Mouse (Mus musculus) ES-E14 (cell line): Measurements from ENCODE around the gene Fkrp. TPM values are rescaled to one million over a fixed set of nuclear protein-coding genes. Genes with fewer than 3 reads are reported as not detected.

Experiments used
- DNase-seq: peaks from one replicate; pipeline ENCODE4 v3.0.0-alpha.2; 2013; ENCODE audit warnings: low read depth, low spot score
- H3K27ac ChIP-seq: 2 replicates; pipeline ENCODE4 v1.5.1; 2012; ENCODE audit warnings: low read depth, mild to moderate bottlenecking, low read length, moderate library complexity, mixed read lengths; ENCODE audit not compliant: poor library complexity, insufficient read depth, severe bottlenecking
- H3K36me3 ChIP-seq: 2 replicates; pipeline ENCODE4 v1.6.1; 2012; ENCODE audit warnings: mild to moderate bottlenecking, low read length, moderate library complexity, mixed read lengths; ENCODE audit not compliant: control insufficient read depth, poor library complexity, insufficient read depth, severe bottlenecking
- H3K4me1 ChIP-seq, 2 experiments: fragments of 150-350 bp in 1 of 2; sonication (generic) in 1 of 2; 2 replicates each; pipeline ENCODE4 v1.6.1; 2012; ENCODE audit warnings: low read length in 2 of 2, mild to moderate bottlenecking in 1 of 2, mixed read lengths in 1 of 2; ENCODE audit not compliant: control insufficient read depth in 2 of 2, insufficient read depth in 2 of 2, poor library complexity in 1 of 2
- H3K4me3 ChIP-seq, 2 experiments: fragments of 150-350 bp in 1 of 2; sonication (generic) in 1 of 2; 2 replicates each; pipeline ENCODE4 v1.5.1; 2012; ENCODE audit warnings: low read length in 2 of 2, low read depth in 1 of 2, mild to moderate bottlenecking in 1 of 2, mixed read lengths in 1 of 2; ENCODE audit not compliant: insufficient read depth in 1 of 2, poor library complexity in 1 of 2, severe bottlenecking in 1 of 2
- H3K9ac ChIP-seq: 2 replicates; pipeline ENCODE4 v1.6.1; 2012; ENCODE audit warnings: low read depth, mild to moderate bottlenecking, low read length, mixed read lengths; ENCODE audit not compliant: poor library complexity, insufficient read depth, severe bottlenecking
- H3K9me3 ChIP-seq: fragments of 150-350 bp; sonication (generic); 2 replicates; pipeline ENCODE4 v1.6.1; 2012; ENCODE audit warnings: low read depth, mild to moderate bottlenecking, low read length; ENCODE audit not compliant: control insufficient read depth, insufficient read depth
- CHD2 ChIP-seq: IDR thresholded peaks from 2 replicates; pipeline ENCODE4 v1.6.1; 2014; ENCODE audit warnings: mild to moderate bottlenecking, low read depth, low read length, inconsistent platforms
- HCFC1 ChIP-seq: IDR thresholded peaks from 2 replicates; pipeline ENCODE4 v1.6.1; 2012; ENCODE audit warnings: low read length, inconsistent platforms, borderline replicate concordance; ENCODE audit not compliant: insufficient read depth
- MAFK ChIP-seq: IDR thresholded peaks from 2 replicates; pipeline ENCODE4 v1.6.1; 2014; ENCODE audit warnings: mild to moderate bottlenecking, low read depth, low read length, inconsistent platforms; ENCODE audit not compliant: insufficient read depth
- ZC3H11A ChIP-seq: IDR thresholded peaks from 2 replicates; pipeline ENCODE4 v1.6.1; 2012; ENCODE audit warnings: low read depth, mild to moderate bottlenecking, inconsistent platforms, low read length, borderline replicate concordance
- ZNF384 ChIP-seq: IDR thresholded peaks from 2 replicates; pipeline ENCODE4 v1.6.1; 2012; ENCODE audit warnings: low read depth, low read length, inconsistent platforms
- in situ Hi-C, 2 experiments: fragments of 600-800 bp; cut with MboI; formaldehyde crosslinking; loops; one replicate each; pipeline ENCODE4 v1.15.1; 2025; ENCODE audit warnings: low sequenced_read_pairs in 2 of 2, inconsistent platforms in 1 of 2; ENCODE audit not compliant: unreplicated experiment in 2 of 2
- total RNA-seq: library from RNA; depleted of rRNA; stranded (reverse); fragments of 300-350 nt; gene quantifications from 2 replicates; pipeline ENCODE4 v1.2.3, GENCODE M21; 2012

Gene Fkrp
- total RNA-seq, 1 experiment, result 12.8 TPM

DNA sequence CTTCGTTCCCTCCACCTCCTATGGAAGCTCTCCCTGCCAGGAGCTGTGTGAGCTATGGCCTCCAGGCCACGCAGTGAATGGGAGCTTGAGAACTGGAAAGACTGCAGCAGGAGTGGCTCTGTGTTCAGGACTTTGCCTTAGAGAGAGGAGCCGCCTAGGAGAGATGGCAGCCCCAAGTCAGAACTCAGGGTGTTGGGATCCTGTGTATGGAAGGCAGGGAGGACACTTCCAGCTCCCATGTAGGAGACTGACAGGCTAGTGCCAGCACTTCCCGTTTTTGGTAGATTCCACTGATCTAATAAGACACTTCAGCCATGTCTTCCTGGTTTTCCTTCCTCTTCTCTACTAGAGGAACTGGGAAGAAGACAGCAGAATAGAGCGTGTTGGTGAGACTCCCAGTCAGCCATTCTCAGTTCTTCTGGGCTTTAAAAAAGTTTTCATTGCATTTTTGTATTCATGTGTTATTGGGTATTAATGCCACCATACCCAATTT, 3.8 kb upstream of the Fkrp start:
- DNase-seq, result no peak
- H3K4me1 ChIP-seq, result peaks cover 0 to 3% of the 10 kb centered on the region in 2 experiments; a peak in 2 of 4 replicates
- no peak for TF ChIP-seq ZNF384
- no peak for TF ChIP-seq MAFK
- no peak for TF ChIP-seq ZC3H11A
- TF ChIP-seq HCFC1, result no peak
- no peak for TF ChIP-seq CHD2

DNA sequence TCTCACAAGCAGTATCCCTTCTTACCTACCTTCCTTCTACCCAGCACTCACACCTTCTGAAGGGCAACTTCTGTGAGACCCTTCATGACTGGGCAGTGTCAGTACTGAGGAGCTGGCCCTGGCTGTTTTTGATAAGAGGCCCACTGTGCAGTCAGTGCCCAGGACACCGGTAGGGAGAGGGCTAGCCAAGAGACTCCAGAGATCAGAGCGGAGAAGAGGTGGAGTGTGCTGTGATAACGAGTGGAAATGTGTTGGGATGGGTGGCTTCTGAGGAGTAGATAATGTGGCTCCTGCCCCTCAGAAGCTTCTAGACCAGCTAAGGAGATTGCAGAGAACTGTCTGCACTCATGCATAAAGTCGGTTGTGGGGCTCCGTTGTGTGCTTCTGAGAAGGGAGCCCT, 3.3 kb upstream of the Fkrp start:
- no peak overlapping the region for H3K4me3 ChIP-seq
- peaks cover 8% of the 10 kb centered on the region; the same call in 1 of the 2 replicates for H3K36me3 ChIP-seq
- no peak for DNase-seq
- H3K9me3 ChIP-seq, result no peaks in the 10 kb centered on the region
- H3K4me1 ChIP-seq, result peaks cover 0 to 3% of the 10 kb centered on the region in 2 experiments; a peak in 2 of 4 replicates
- no peak overlapping the region for H3K9ac ChIP-seq
- no peak overlapping the region for H3K27ac ChIP-seq
- in situ Hi-C loops, result loop anchor here in 1 of 2 experiments (25.0 kb wide), 1 partner anchor 93 kb away; the partner anchor contains the start of genes Calm3 and Ptgir
- no peak for TF ChIP-seq CHD2
- TF ChIP-seq MAFK, result no peak
- no peak for TF ChIP-seq ZC3H11A
- no peak for TF ChIP-seq HCFC1
- no peak for TF ChIP-seq ZNF384

More for the DNA sequence above, 3.8 kb upstream of the Fkrp start:
- peaks cover 8% of the 10 kb centered on the region; the same call in 1 of the 2 replicates for H3K36me3 ChIP-seq
- no peaks in the 10 kb centered on the region for H3K9me3 ChIP-seq
- no peak overlapping the region for H3K27ac ChIP-seq
- no peak overlapping the region for H3K4me3 ChIP-seq
- in situ Hi-C loops, result loop anchor here in 1 of 2 experiments (25.0 kb wide), 1 partner anchor 92 kb away; the partner anchor contains the start of genes Calm3 and Ptgir
- no peak overlapping the region for H3K9ac ChIP-seq

- peaks cover 0 to 3% of the 10 kb centered on the region in 2 experiments; a peak in 2 of 4 replicates for H3K4me1 ChIP-seq
- H3K9me3 ChIP-seq, result no peaks in the 10 kb centered on the region
- in situ Hi-C loops, result loop anchor here in 1 of 2 experiments (25.0 kb wide), 1 partner anchor 95 kb away; the partner anchor contains the start of genes Calm3 and Ptgir
- no peak overlapping the region for H3K9ac ChIP-seq
- TF ChIP-seq ZNF384, result no peak
- TF ChIP-seq MAFK, result no peak
- TF ChIP-seq ZC3H11A, result no peak
- no peak for TF ChIP-seq HCFC1
- no peak for TF ChIP-seq CHD2
- H3K4me3 ChIP-seq, result no peak overlapping the region; a peak in 1 of 4 replicates
- no peak for DNase-seq
- no peak overlapping the region for H3K27ac ChIP-seq
- H3K36me3 ChIP-seq, result no peaks in the 10 kb centered on the region; the same call in 1 of the 2 replicates
These were observed 1.2 kb upstream of the Fkrp start for GRCm38 (mm10) chr7:16817693-16818092.

DNA sequence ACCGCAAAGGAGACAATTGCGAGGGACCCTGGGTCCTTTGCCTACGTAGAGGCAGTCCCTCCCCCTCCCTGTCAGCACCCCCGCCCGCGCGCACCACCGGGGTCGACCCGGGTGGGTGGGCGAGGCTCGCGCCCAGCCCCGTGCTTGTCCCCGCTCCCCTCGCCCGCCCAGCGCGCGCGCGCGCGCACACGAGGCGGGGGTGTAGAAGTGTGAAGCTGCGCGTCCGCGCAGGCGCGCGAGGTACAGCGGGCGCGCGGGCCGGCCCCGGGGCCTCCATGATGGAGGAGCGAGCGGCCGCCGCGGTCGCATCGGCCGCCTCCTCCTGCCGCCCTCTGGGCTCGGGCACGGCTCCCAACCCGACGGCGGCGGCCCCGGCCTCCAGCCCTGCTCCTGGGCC, 456 bp downstream of the Fkrp start:
- Histone ChIP-seq H3K4me3 (peak overlapping the region; percentile 89 to 94), H3K36me3 (no peaks in the 10 kb centered on the region; the same call in 1 of the 2 replicates), H3K27ac (peak overlapping the region; percentile 65), H3K9ac (peak overlapping the region; percentile 95), H3K4me1 (peaks cover 0 to 3% of the 10 kb centered on the region in 2 experiments; a peak in 2 of 4 replicates), H3K9me3 (no peaks in the 10 kb centered on the region)
- no peak for DNase-seq
- TF ChIP-seq ZC3H11A (no peak), ZNF384 (no peak), HCFC1 (peak; percentile 13; the same call in 1 of the 2 replicates)
- in situ Hi-C loops, result loop anchor here in 1 of 2 experiments (25.0 kb wide), 1 partner anchor 96 kb away; the partner anchor contains the start of genes Calm3 and Ptgir
